Mouse (Mus musculus) mature B cell (primary cell): ENCODE results near the gene Bckdhb.
"Not testable (repeated sequence)": the region's sequence is repeated elsewhere in the genome, so short reads cannot be mapped to it uniquely, and the experiment has no call there.

Experiments used
- in situ Hi-C: fragments of 300-500 bp; cut with MboI; formaldehyde crosslinking; loops from 2 replicates; pipeline ENCODE4 v1.14.3; 2019

Gene Bckdhb

GRCm38 (mm10) chr9:84041631-84042277 lies 116.8 kb downstream of the Bckdhb start:
- in situ Hi-C loops: no loop called here

- in situ Hi-C loops: no loop called here
Observed at GRCm38 (mm10) chr9:84042539-84042938, 117.6 kb downstream of the Bckdhb start.

GRCm38 (mm10) chr9:84044136-84044535 lies 119.2 kb downstream of the Bckdhb start:
- in situ Hi-C loops: no loop called here

DNA sequence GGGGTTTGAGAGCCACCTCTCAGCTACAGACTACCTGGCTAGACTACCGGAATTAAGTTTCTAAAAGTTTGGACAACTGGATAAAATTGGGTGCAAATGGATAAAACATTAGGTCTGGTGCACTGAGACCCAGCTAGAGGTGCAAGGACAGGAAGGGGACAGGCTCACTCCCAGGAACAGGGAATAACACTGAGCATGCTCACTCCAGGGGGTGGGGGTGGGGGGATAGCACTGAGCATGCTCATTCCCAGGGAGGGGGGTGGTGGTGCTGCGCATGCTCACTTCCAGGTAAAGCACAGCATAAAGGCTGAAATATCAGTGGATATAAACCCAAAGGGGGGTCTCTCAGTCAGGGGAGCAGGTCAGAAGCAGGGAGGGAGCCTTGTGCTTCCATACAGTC lies 120.7 kb downstream of the Bckdhb start:
- in situ Hi-C loops: no loop called here

DNA sequence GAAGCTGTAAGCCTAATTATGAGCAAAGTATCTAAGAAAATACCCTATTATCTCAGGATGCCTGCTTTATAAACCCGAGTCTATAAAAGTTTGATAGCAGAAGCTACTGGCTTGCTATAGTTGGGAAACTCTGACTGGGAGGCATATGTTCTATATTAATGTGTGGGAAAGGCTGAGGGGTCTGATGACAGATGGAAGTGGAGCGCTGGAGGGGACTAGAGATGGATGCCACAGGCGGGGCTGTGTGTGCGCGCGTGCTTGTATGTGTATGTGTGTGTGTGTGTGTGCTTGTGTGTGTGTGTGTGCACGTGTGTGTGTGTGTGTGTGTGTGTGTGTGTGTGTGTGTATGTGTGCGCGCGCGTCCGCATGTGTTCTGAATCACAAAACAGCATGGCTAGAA lies 121.4 kb downstream of the Bckdhb start:
- in situ Hi-C loops: no loop called here

DNA sequence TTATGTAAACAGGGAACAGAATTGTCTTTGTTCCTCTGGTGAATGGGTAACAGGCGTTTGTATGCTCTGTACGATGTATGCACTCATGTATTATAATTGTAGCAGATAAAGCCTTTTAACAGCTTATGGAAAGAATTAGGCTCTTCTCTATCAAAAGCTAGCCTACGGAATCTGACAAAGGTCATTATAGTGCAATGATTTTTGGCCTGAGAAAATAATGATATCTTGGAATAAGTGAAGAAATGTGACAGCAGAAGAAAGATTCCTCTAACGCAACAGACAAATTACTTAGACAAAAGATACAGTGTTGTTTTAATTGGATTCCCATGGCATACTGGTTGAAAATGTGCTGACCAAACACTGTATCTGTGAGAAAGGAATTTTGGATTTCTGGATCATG lies 122.0 kb downstream of the Bckdhb start:
- in situ Hi-C loops: no loop called here

DNA sequence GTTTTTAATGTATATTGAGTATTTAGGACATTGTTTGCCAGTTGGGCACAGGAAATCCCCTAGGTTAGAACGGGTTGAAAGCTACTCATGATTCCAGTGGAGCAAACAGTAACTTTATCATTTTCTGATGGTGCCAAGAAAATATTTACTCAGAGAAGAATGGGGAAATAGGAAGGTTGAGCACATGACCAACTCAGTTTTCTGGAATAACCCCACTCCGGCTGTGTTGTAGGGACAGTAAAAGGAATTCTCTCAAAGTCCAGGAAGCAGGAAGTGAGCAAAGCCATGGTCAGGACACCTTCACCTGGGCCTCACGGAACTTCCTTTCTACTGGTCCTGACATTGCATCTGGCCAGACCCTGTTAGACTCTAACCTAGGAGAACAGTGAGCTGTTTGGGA lies 122.5 kb downstream of the Bckdhb start:
- in situ Hi-C loops: no loop called here

DNA sequence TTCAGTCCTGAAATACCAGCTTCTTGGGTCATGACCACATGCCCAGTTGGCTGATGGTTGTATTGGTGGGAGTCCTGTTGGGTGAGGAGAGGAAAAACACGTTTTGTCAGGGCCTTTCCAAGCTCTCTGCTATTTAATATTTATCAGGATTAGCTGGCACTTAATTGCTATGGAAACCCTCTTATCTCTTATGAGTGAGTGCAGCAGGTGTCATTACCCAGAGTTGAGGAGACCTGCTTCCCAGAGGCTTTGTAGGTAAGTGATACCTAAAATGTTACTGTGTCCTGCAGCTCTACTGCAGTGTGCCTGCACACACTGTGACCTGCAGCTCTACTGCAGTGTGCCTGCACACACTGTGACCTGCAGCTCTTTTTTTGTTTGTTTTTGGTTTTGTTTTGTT lies 124.2 kb downstream of the Bckdhb start:
- in situ Hi-C loops: no loop called here

DNA sequence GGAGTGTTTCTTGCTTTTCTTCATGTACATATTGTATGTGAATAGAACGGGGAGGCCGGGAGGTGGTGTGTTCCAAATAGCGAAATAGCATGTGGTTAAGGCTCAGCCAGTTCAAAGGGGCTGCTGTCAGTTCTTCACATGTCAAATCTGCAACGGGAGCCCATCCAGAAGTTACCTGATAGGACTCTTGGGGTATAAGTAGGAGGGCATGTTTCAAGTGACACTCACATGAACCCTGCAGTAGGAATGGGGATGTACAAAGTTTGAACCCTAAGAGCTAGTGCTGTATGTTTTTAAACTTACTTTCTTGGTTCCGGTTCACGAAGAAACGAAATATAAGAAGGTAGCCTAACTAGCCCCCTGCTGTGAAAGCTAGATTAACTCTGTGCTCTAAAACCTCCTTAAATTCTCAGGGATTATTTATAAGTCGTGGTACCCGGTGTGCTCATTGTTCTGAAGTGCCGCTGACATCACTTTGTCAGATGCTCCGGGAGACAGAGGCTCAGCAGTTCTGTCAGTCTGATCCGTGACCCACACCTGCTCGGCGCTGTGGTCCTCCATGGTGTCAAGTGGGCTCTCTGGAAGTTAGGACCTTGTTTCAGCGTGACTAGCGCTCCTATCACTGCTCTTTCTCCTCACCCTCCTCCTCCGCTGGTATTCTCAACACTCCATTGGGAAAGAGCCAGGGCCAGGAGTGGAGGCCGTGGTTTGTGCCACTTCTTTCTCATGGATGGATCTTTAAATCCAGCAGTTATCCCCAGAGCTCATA lies 126.1 kb downstream of the Bckdhb start:
- in situ Hi-C loops: no loop called here

DNA sequence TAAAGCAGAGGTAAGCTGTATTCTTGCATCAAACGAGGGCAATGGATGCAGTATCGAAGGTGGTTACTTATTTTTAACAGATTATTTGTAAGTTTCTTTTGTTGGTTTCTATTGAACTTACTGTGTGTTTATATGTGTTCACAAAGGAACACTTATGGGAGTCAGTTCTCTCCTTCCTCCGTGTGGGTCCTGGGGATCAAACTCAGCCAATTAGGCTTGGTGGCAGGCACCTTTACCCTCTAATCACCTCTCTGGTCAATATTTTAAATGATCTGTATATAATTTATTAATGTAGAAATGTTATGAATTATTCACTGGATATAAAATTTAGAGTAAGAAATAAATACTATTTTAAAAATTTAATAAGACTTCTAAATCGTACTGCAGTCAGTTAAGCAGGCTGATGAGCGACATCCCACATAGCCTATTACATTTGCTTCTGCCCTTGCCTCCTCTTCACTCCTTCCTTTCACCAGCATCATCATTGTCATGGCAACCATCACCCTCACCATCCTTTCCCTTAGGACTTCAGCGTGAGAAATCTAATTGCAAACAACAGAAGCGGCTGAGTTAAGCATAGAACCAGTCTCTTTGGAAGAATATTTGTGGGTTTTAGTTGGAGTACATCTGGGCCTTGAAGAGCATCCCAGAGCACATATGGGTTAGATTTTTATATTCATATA lies 130.3 kb downstream of the Bckdhb start:
- in situ Hi-C loops: no loop called here

DNA sequence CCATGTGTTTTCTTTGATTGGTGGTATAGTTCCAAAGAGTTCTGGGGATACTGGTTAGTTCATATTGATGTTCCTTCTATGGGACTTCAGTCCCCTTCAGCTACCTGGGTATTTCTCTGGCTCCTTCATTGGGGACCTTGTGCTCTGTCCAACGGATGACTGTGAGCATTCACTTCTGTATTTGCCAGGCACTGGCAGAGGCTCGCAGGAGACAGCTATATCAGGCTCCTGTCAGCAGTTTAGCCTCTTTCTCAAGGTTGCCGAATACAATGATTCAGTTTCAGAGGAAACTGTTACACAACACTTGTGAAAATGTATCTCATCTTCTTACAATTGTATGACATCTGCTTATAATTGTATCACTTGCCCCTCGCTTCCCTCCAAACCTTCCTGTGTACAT lies 135.8 kb downstream of the Bckdhb start:
- in situ Hi-C loops: not testable (repeated sequence)

- in situ Hi-C loops: no loop called here
Observed at GRCm38 (mm10) chr9:84063617-84064016, 138.7 kb downstream of the Bckdhb start.

DNA sequence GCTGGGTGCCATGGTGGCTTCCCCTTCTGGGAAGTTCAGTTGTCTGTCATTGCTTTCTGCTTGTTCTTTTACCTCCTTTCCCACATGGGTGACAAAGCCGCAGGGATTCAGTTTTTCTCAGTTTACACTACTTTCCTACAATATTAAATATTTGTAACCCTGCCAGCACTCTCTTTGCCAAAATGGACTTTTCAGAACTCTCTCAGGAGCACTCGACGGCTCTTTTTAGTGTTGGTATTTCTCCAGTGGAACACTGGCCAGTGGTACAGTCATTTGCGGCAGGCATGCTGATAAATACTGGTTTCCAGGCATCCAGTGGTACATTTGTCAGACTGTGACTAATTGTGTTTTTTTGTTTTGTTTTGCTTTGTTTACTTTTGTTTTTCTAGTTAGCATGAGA lies 139.2 kb downstream of the Bckdhb start:
- in situ Hi-C loops: no loop called here

DNA sequence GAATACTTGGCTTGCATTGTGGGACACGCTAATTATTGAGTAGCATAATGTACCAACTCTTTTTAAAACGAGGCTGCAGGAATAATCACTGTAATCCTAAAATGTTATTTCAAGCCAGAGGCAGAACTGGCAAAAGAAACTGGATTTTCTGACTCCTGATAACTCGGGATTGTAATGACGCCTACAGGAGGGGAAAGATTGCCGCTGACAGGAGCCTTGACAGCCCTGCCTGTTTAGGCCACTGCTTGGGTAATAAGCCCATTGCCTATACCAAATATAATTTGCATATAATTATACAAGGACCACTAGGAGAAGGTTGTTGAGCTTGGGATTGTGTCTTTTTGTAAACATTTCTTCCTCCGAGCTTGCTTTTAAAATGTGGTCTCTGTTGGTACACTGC lies 145.3 kb downstream of the Bckdhb start:
- in situ Hi-C loops: no loop called here

DNA sequence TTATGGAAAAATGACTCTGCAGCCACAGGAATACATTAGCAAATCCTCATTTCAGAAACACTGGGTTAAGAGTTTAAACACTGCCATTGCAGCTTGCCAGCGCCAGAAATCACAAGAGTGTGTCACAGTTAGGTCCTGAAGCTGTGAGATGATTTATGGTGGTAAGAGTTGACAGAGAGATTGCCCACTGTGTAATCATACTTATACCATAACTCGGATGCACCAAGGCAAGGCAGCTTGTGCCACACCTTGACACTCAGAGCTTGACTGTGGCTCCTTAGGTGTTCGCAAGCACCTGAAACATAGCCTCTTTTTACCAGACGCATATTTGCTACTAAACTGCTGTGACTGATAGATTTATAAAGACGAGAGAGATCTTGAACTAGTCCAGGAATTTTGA lies 145.8 kb downstream of the Bckdhb start:
- in situ Hi-C loops: no loop called here

GRCm38 (mm10) chr9:84072534-84072933 lies 147.6 kb downstream of the Bckdhb start:
- in situ Hi-C loops: no loop called here

- in situ Hi-C loops: no loop called here
Observed at GRCm38 (mm10) chr9:84073237-84073636, 148.3 kb downstream of the Bckdhb start.

DNA sequence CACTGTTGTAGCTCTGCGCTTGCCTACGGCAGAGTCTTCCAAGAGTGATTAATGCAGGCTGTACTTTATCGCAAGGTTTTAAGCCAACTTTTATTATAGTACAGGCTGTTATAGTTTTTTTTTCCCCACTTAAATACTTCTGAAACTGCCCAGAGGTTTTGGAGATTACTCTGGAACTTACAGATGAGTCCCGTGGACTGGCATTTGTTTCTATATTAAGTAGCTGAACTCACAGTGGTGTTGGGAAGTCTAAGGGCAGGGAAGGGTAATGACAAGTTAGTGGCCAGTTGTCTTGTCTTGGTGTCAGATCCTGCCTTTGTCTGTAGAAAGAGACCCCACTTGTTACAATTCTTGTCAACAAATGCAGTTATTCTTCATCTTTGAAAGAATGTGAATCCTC lies 158.6 kb downstream of the Bckdhb start:
- in situ Hi-C loops: no loop called here

- in situ Hi-C loops: no loop called here
Observed at GRCm38 (mm10) chr9:84084686-84085085, 159.7 kb downstream of the Bckdhb start.

- in situ Hi-C loops: no loop called here
Observed at GRCm38 (mm10) chr9:84090316-84091063, 165.5 kb downstream of the Bckdhb start.

GRCm38 (mm10) chr9:84092994-84093393 lies 168.0 kb downstream of the Bckdhb start:
- in situ Hi-C loops: no loop called here

DNA sequence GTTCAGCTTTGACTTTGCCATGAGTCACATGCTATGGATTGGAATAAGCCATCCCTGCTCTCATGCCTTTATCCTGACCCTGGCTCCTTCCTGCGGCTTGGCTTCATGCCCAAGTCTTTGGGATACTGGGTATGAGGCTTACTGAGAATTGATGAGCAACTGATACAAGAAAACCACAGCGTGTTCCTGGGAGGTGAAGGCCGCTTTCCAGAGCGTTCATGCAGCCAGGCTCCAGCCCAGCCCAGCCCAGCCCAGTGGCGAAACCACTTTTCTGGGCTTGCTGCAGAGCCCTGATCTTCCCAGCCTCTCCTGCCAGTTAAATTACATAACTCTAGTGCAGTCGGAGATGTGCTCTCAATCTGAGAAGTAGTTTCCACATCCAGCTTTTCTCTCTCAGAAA lies 169.2 kb downstream of the Bckdhb start:
- in situ Hi-C loops: no loop called here
